Mouse (Mus musculus) liver, postnatal 0 days (tissue): Measurements from ENCODE around the gene Spag5. TPM values are rescaled to one million over a fixed set of nuclear protein-coding genes. Genes with fewer than 3 reads are reported as not detected.

Source experiments
- ATAC-seq: fragments of 200-750 bp; cut with Nextera tagmentation; 2 replicates; pipeline ENCODE4 v1.8.0; 2017; ENCODE audit warnings: mild to moderate bottlenecking, moderate library complexity
- DNase-seq: peaks from one replicate; pipeline ENCODE4 v3.0.0-alpha.2; 2016
- H3K27ac ChIP-seq: fragments of 300-500 bp; sonication (generic); 2 replicates; pipeline ENCODE4 v1.5.1; 2014; ENCODE audit warnings: antibody characterized with exemption, moderate library complexity, mild to moderate bottlenecking, low read depth
- H3K27me3 ChIP-seq: fragments of 300-500 bp; sonication (generic); 2 replicates; pipeline ENCODE4 v1.6.1; 2014; ENCODE audit warnings: low read length, control low read depth, mixed read lengths; ENCODE audit not compliant: insufficient read depth
- H3K36me3 ChIP-seq: fragments of 300-500 bp; sonication (generic); replicated peaks from 2 replicates; pipeline ENCODE4 v1.6.1; 2014; ENCODE audit warnings: mild to moderate bottlenecking, control low read depth, low read length, moderate library complexity, mixed read lengths; ENCODE audit not compliant: insufficient read depth
- H3K4me1 ChIP-seq: fragments of 300-500 bp; sonication (generic); 2 replicates; pipeline ENCODE4 v1.6.1; 2014; ENCODE audit warnings: antibody characterized with exemption, mild to moderate bottlenecking, control low read depth; ENCODE audit not compliant: insufficient read depth
- H3K4me2 ChIP-seq: fragments of 300-500 bp; sonication (generic); 2 replicates; pipeline ENCODE4 v1.6.1; 2014; ENCODE audit warnings: low read depth, mild to moderate bottlenecking, low read length, moderate library complexity, mixed read lengths
- H3K4me3 ChIP-seq: fragments of 300-500 bp; sonication (generic); 2 replicates; pipeline ENCODE4 v1.5.1; 2014; ENCODE audit warnings: low read depth, low read length
- H3K9ac ChIP-seq: fragments of 300-500 bp; sonication (generic); replicated peaks from 2 replicates; pipeline ENCODE4 v1.6.1; 2014; ENCODE audit warnings: mild to moderate bottlenecking, moderate library complexity
- H3K9me3 ChIP-seq: fragments of 300-500 bp; sonication (generic); 2 replicates; pipeline ENCODE4 v1.6.1; 2016; ENCODE audit warnings: mild to moderate bottlenecking, control low read depth, low read length, mixed read lengths
- CTCF ChIP-seq: sonication (generic); IDR thresholded peaks from 2 replicates; pipeline ENCODE4 v1.5.1; 2016; ENCODE audit warnings: antibody characterized with exemption, low read depth
- EP300 ChIP-seq: IDR thresholded peaks from 2 replicates; pipeline ENCODE4 v1.6.1; 2016; ENCODE audit warnings: antibody characterized with exemption, low read depth, mild to moderate bottlenecking
- WGBS: fragments of 180-500 bp; shearing (Covaris S2); extraction: QIAGEN DNeasy Blood & Tissue Kit; methylation state at CpG from one replicate; pipeline ENCODE4 v1.1.7; 2014; ENCODE audit not compliant: insufficient replicate concordance; 5-methylcytosine and 5-hydroxymethylcytosine counted together
- polyA plus RNA-seq: library from polyadenylated mRNA; unstranded; fragments of >200 nt; fragmentation: Nextera tagmentation; extraction: Ambion mirVana; gene quantifications from 2 replicates; pipeline ENCODE4 v1.2.1, GENCODE M21; 2015

The Spag5 gene
- 9.8 and 11.4 TPM in 2 replicates for polyA plus RNA-seq

- Histone ChIP-seq H3K27ac (peak within 1 kb of the TSS; percentile 65), H3K27me3 (no peaks in the 10 kb centered on the region), H3K4me1 (no peaks in the 10 kb centered on the region), H3K4me2 (peak within 1 kb of the TSS; percentile 76), H3K36me3 (peaks cover 31% of the 10 kb centered on the region), H3K9ac (peak within 1 kb of the TSS; percentile 83), H3K9me3 (no peaks in the 10 kb centered on the region), H3K4me3 (peak within 1 kb of the TSS; percentile 78)
- no peak for TF ChIP-seq EP300
- no peak for TF ChIP-seq CTCF
- WGBS = under 1% methylated on average over 49 of the region's 49 CpGs
- peak; percentile 92 for DNase-seq
- peak; percentile 100 for ATAC-seq
These were observed at the start of gene Spag5 for GRCm38 (mm10) chr11:78301357-78302084. TSS of gene Spag5 (plus strand) at chr11:78301529.

- 89% methylated on average over 1 of the region's 1 CpGs for WGBS
- ATAC-seq (no peak), DNase-seq (no peak)
- H3K27ac ChIP-seq = no peak overlapping the region
- no peaks in the 10 kb centered on the region for H3K9me3 ChIP-seq
- H3K27me3 ChIP-seq = no peaks in the 10 kb centered on the region
- TF ChIP-seq CTCF (peak; percentile 34; the same call in 1 of the 2 replicates), EP300 (no peak)
- no peak overlapping the region for H3K4me3 ChIP-seq
- H3K4me2 ChIP-seq = no peak overlapping the region
- no peaks in the 10 kb centered on the region for H3K4me1 ChIP-seq
- no peak overlapping the region for H3K9ac ChIP-seq
- peaks cover 17% of the 10 kb centered on the region for H3K36me3 ChIP-seq
These were observed 44.7 kb upstream of the Spag5 start for GRCm38 (mm10) chr11:78256618-78257017.

- no peak for DNase-seq
- H3K4me3 ChIP-seq = 0 out of 2 replicates have a peak overlapping the region, but pooled peaks have one; percentile 25
- WGBS = 85% methylated on average over 2 of the region's 2 CpGs
- peaks cover 17% of the 10 kb centered on the region for H3K36me3 ChIP-seq
- no peak overlapping the region for H3K27ac ChIP-seq
- no peak for TF ChIP-seq CTCF
- no peak for TF ChIP-seq EP300
- peak overlapping the region; percentile 65 for H3K4me2 ChIP-seq
- no peak overlapping the region; the same call in 1 of the 2 replicates for H3K9ac ChIP-seq
- H3K27me3 ChIP-seq = no peaks in the 10 kb centered on the region
- no peaks in the 10 kb centered on the region for H3K9me3 ChIP-seq
- H3K4me1 ChIP-seq = 0 out of 2 replicates have a peak, but pooled peaks cover 5% of the 10 kb centered on the region
- ATAC-seq = no peak
These were observed 40.7 kb upstream of the Spag5 start for GRCm38 (mm10) chr11:78260489-78261258.

- H3K27ac ChIP-seq = peak within 1 kb of the TSS; percentile 94
- no peaks in the 10 kb centered on the region for H3K9me3 ChIP-seq
- peaks cover 25% of the 10 kb centered on the region for H3K36me3 ChIP-seq
- under 1% methylated on average over 86 of the region's 115 CpGs for WGBS
- DNase-seq (peak; percentile 98), ATAC-seq (peak; percentile 98)
- TF ChIP-seq EP300 (no peak), CTCF (peak; percentile 24; the same call in 1 of the 2 replicates)
- peak within 1 kb of the TSS; percentile 78 for H3K4me2 ChIP-seq
- H3K9ac ChIP-seq = peak within 1 kb of the TSS; percentile 87
- no peaks in the 10 kb centered on the region for H3K27me3 ChIP-seq
- 0 out of 2 replicates have a peak, but pooled peaks cover 5% of the 10 kb centered on the region for H3K4me1 ChIP-seq
- H3K4me3 ChIP-seq = peak within 1 kb of the TSS; percentile 94
These were observed 39.7 kb upstream of the Spag5 start, which contains the start of gene 2610507B11Rik for GRCm38 (mm10) chr11:78261380-78262352. TSS of gene 2610507B11Rik (plus strand) at chr11:78261752.

GRCm38 (mm10) chr11:78262550-78262949 is 38.8 kb upstream of the Spag5 start:
- TF ChIP-seq EP300 = no peak
- TF ChIP-seq CTCF = peak; percentile 76
- Histone ChIP-seq H3K9me3 (no peaks in the 10 kb centered on the region), H3K9ac (peak overlapping the region; percentile 13; the same call in 1 of the 2 replicates), H3K4me1 (0 out of 2 replicates have a peak, but pooled peaks cover 5% of the 10 kb centered on the region), H3K4me3 (peak overlapping the region; percentile 94), H3K27me3 (no peaks in the 10 kb centered on the region), H3K36me3 (peaks cover 30% of the 10 kb centered on the region), H3K27ac (peak overlapping the region; percentile 94), H3K4me2 (peak overlapping the region; percentile 78)
- WGBS = 3% methylated on average over 8 of the region's 8 CpGs
- ATAC-seq (no peak), DNase-seq (peak; percentile 69)
